Mouse (Mus musculus): ENCODE measurements around the gene Ltn1. TPM values are rescaled to one million over a fixed set of nuclear protein-coding genes. Genes with fewer than 3 reads are reported as not detected.
A peak's percentile ranks its signal among the peaks of the same experiment; 100 is the strongest.

Gene Ltn1
- polyA plus RNA-seq, 1 experiment, result 5.7 TPM

- DNase-seq, result peak; percentile 65
- Histone ChIP-seq H3K4me1 (ENCODE audit: control insufficient read depth, insufficient read depth, low read length) (0 out of 2 replicates have a peak, but pooled peaks cover 2% of the 10 kb centered on the region), H3K36me3 (ENCODE audit: control insufficient read depth, insufficient read depth, low read length) (no peaks in the 10 kb centered on the region; the same call in 1 of the 2 replicates), H3K4me3 (ENCODE audit: insufficient read depth, low read depth, low read length) (no peak overlapping the region), H3K27me3 (replicated peaks; ENCODE audit: control insufficient read depth, insufficient read depth, low read length) (no peaks in the 10 kb centered on the region), H3K27ac (ENCODE audit: insufficient read depth, low read depth, low read length) (no peak overlapping the region)
- TF ChIP-seq CTCF (conservative IDR thresholded peaks at IDR 0.05; ENCODE audit: insufficient read depth, insufficient read length, low read depth, low read length) (no peak), POLR2A (IDR thresholded peaks at IDR 0.05; ENCODE audit: low read depth, low read length) (no peak)
- 76% methylated on average over 4 of the region's 4 CpGs for WGBS
Measured at GRCm38 (mm10) chr16:87364231-87364630, 68.2 kb downstream of the Ltn1 start.

- DNase-seq, result no peak
- Histone ChIP-seq H3K4me1 (ENCODE audit: control insufficient read depth, insufficient read depth, low read length) (no peaks in the 10 kb centered on the region), H3K36me3 (ENCODE audit: control insufficient read depth, insufficient read depth, low read length) (no peaks in the 10 kb centered on the region), H3K27me3 (replicated peaks; ENCODE audit: control insufficient read depth, insufficient read depth, low read length) (no peaks in the 10 kb centered on the region), H3K27ac (ENCODE audit: insufficient read depth, low read depth, low read length) (no peak overlapping the region), H3K4me3 (ENCODE audit: insufficient read depth, low read depth, low read length) (no peak overlapping the region)
- WGBS, result 85% methylated on average over 6 of the region's 6 CpGs
- TF ChIP-seq CTCF (conservative IDR thresholded peaks at IDR 0.05; ENCODE audit: insufficient read depth, insufficient read length, low read depth, low read length), result no peak
Measured at GRCm38 (mm10) chr16:87360096-87360495, 72.3 kb downstream of the Ltn1 start.

GRCm38 (mm10) chr16:87354748-87355147 lies 77.7 kb downstream of the Ltn1 start:
- Histone ChIP-seq H3K27me3 (replicated peaks; ENCODE audit: control insufficient read depth, insufficient read depth, low read length) (no peaks in the 10 kb centered on the region), H3K4me1 (ENCODE audit: control insufficient read depth, insufficient read depth, low read length) (no peaks in the 10 kb centered on the region), H3K4me3 (ENCODE audit: insufficient read depth, low read depth, low read length) (no peak overlapping the region; the same call in 1 of the 2 replicates), H3K36me3 (ENCODE audit: control insufficient read depth, insufficient read depth, low read length) (no peaks in the 10 kb centered on the region), H3K27ac (ENCODE audit: insufficient read depth, low read depth, low read length) (peak overlapping the region; percentile 9; the same call in 1 of the 2 replicates)
- TF ChIP-seq POLR2A (IDR thresholded peaks at IDR 0.05; ENCODE audit: low read depth, low read length) (no peak), CTCF (conservative IDR thresholded peaks at IDR 0.05; ENCODE audit: insufficient read depth, insufficient read length, low read depth, low read length) (no peak)
- 44% methylated on average over 7 of the region's 7 CpGs for WGBS
- DNase-seq, result no peak

- H3K27me3 ChIP-seq (replicated peaks; ENCODE audit: control insufficient read depth, insufficient read depth, low read length), result no peaks in the 10 kb centered on the region
- no peaks in the 10 kb centered on the region for H3K36me3 ChIP-seq (ENCODE audit: control insufficient read depth, insufficient read depth, low read length)
- peak within 1 kb of the TSS; percentile 98 for H3K27ac ChIP-seq (ENCODE audit: insufficient read depth, low read depth, low read length)
- TF ChIP-seq POLR2A (IDR thresholded peaks at IDR 0.05; ENCODE audit: low read depth, low read length) (peak; percentile 17), CTCF (conservative IDR thresholded peaks at IDR 0.05; ENCODE audit: insufficient read depth, insufficient read length, low read depth, low read length) (no peak)
- WGBS, result under 1% methylated on average over 48 of the region's 48 CpGs
- no peaks in the 10 kb centered on the region for H3K4me1 ChIP-seq (ENCODE audit: control insufficient read depth, insufficient read depth, low read length)
- H3K4me3 ChIP-seq (ENCODE audit: insufficient read depth, low read depth, low read length), result peak within 1 kb of the TSS; percentile 77
- DNase-seq, result peak; percentile 96
Measured at GRCm38 (mm10) chr16:87354075-87354583, 78.3 kb downstream of the Ltn1 start, which contains the start of gene N6amt1. Gene N6amt1 (plus strand): TSS chr16:87354185.

DNA sequence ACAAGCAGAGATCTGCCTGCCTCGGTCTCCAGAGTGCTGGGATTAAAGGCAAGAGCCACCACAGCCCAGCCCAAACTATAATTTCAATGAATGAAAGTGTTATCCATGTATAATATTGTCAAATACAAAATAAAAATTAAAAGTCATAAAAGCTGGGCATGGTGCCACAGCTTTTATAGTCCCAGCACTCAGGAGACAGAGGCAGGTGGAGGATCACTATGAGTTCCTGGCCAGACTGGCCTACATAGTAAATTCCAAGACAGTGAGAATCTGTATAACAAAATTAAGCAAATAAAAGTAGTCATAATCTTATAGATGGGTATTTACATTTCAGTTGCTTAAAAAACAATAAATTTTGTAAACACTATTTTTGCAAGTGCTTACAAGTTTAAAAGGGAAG lies 78.8 kb downstream of the Ltn1 start:
- Histone ChIP-seq H3K27me3 (replicated peaks; ENCODE audit: control insufficient read depth, insufficient read depth, low read length) (no peaks in the 10 kb centered on the region), H3K4me1 (ENCODE audit: control insufficient read depth, insufficient read depth, low read length) (no peaks in the 10 kb centered on the region), H3K27ac (ENCODE audit: insufficient read depth, low read depth, low read length) (no peak overlapping the region), H3K4me3 (ENCODE audit: insufficient read depth, low read depth, low read length) (no peak overlapping the region; the same call in 1 of the 2 replicates), H3K36me3 (ENCODE audit: control insufficient read depth, insufficient read depth, low read length) (no peaks in the 10 kb centered on the region)
- no peak for DNase-seq
- TF ChIP-seq POLR2A (IDR thresholded peaks at IDR 0.05; ENCODE audit: low read depth, low read length) (no peak), CTCF (conservative IDR thresholded peaks at IDR 0.05; ENCODE audit: insufficient read depth, insufficient read length, low read depth, low read length) (no peak)
- WGBS, result 100% methylated on average over 1 of the region's 1 CpGs

GRCm38 (mm10) chr16:87351386-87352105 lies 80.9 kb downstream of the Ltn1 start:
- Histone ChIP-seq H3K27me3 (replicated peaks; ENCODE audit: control insufficient read depth, insufficient read depth, low read length) (no peaks in the 10 kb centered on the region), H3K4me3 (ENCODE audit: insufficient read depth, low read depth, low read length) (no peak overlapping the region), H3K4me1 (ENCODE audit: control insufficient read depth, insufficient read depth, low read length) (no peaks in the 10 kb centered on the region), H3K27ac (ENCODE audit: insufficient read depth, low read depth, low read length) (peak overlapping the region; percentile 17; the same call in 1 of the 2 replicates), H3K36me3 (ENCODE audit: control insufficient read depth, insufficient read depth, low read length) (no peaks in the 10 kb centered on the region)
- 85% methylated on average over 5 of the region's 5 CpGs for WGBS
- DNase-seq, result peak; percentile 65
- TF ChIP-seq POLR2A (IDR thresholded peaks at IDR 0.05; ENCODE audit: low read depth, low read length) (no peak), CTCF (conservative IDR thresholded peaks at IDR 0.05; ENCODE audit: insufficient read depth, insufficient read length, low read depth, low read length) (no peak)

- Histone ChIP-seq H3K4me1 (ENCODE audit: control insufficient read depth, insufficient read depth, low read length) (no peaks in the 10 kb centered on the region), H3K4me3 (ENCODE audit: insufficient read depth, low read depth, low read length) (no peak overlapping the region), H3K27ac (ENCODE audit: insufficient read depth, low read depth, low read length) (no peak overlapping the region), H3K36me3 (ENCODE audit: control insufficient read depth, insufficient read depth, low read length) (no peaks in the 10 kb centered on the region), H3K27me3 (replicated peaks; ENCODE audit: control insufficient read depth, insufficient read depth, low read length) (no peaks in the 10 kb centered on the region)
- no peak for DNase-seq
- TF ChIP-seq CTCF (conservative IDR thresholded peaks at IDR 0.05; ENCODE audit: insufficient read depth, insufficient read length, low read depth, low read length) (no peak), POLR2A (IDR thresholded peaks at IDR 0.05; ENCODE audit: low read depth, low read length) (no peak)
- 63% methylated on average over 2 of the region's 2 CpGs for WGBS
Measured at GRCm38 (mm10) chr16:87348133-87348532, 84.3 kb downstream of the Ltn1 start.
